Mouse (Mus musculus): Measurements from ENCODE around the gene Hmcn1. TPM values are rescaled to one million over a fixed set of nuclear protein-coding genes. Genes with fewer than 3 reads are reported as not detected.

The Hmcn1 gene
- polyA plus RNA-seq, 1 experiment from 2014 or later = 22.5 TPM

GRCm38 (mm10) chr1:150920276-150920675 is 73.0 kb downstream of the Hmcn1 start:
- WGBS = 57% methylated on average over 6 of the region's 6 CpGs

GRCm38 (mm10) chr1:150914936-150915335 is 78.3 kb downstream of the Hmcn1 start:
- Histone ChIP-seq H3K4me3 (replicated peaks) (no peak overlapping the region), H3K27ac (no peak overlapping the region), H3K9ac (no peak overlapping the region), H3K27me3 (no peaks in the 10 kb centered on the region), H3K9me3 (replicated peaks) (no peaks in the 10 kb centered on the region), H3K4me1 (peaks cover 7% of the 10 kb centered on the region), H3K4me2 (no peak overlapping the region), H3K36me3 (no peaks in the 10 kb centered on the region)
- 57% methylated on average over 2 of the region's 2 CpGs for WGBS
- no peak for ATAC-seq (replicated peaks; ENCODE audit: low FRiP score)

More at GRCm38 (mm10) chr1:150920276-150920675, 73.0 kb downstream of the Hmcn1 start:
- ATAC-seq (replicated peaks; ENCODE audit: low FRiP score) = no peak
- H3K9ac ChIP-seq = no peak overlapping the region
- H3K27ac ChIP-seq = no peak overlapping the region
- no peak overlapping the region for H3K4me2 ChIP-seq
- H3K9me3 ChIP-seq (replicated peaks) = no peaks in the 10 kb centered on the region
- no peak overlapping the region for H3K4me3 ChIP-seq (replicated peaks)
- H3K27me3 ChIP-seq = no peaks in the 10 kb centered on the region
- no peaks in the 10 kb centered on the region for H3K36me3 ChIP-seq
- peaks cover under 1% of the 10 kb centered on the region; the same call in 1 of the 2 replicates for H3K4me1 ChIP-seq

GRCm38 (mm10) chr1:150913586-150914136 is 79.6 kb downstream of the Hmcn1 start:
- no peaks in the 10 kb centered on the region for H3K27me3 ChIP-seq
- H3K4me3 ChIP-seq (replicated peaks) = no peak overlapping the region
- WGBS = 69% methylated on average over 5 of the region's 5 CpGs
- H3K9ac ChIP-seq = no peak overlapping the region
- no peaks in the 10 kb centered on the region for H3K36me3 ChIP-seq
- peaks cover 7% of the 10 kb centered on the region for H3K4me1 ChIP-seq
- ATAC-seq (replicated peaks; ENCODE audit: low FRiP score) = no peak
- H3K4me2 ChIP-seq = no peak overlapping the region
- H3K27ac ChIP-seq = no peak overlapping the region
- H3K9me3 ChIP-seq (replicated peaks) = no peaks in the 10 kb centered on the region

- Histone ChIP-seq H3K9me3 (replicated peaks) (no peaks in the 10 kb centered on the region), H3K27ac (no peak overlapping the region), H3K4me1 (peaks cover under 1% of the 10 kb centered on the region), H3K4me2 (no peak overlapping the region), H3K4me3 (replicated peaks) (no peak overlapping the region), H3K36me3 (no peaks in the 10 kb centered on the region), H3K27me3 (no peaks in the 10 kb centered on the region), H3K9ac (no peak overlapping the region)
- 77% methylated on average over 2 of the region's 2 CpGs for WGBS
- no peak for ATAC-seq (replicated peaks; ENCODE audit: low FRiP score)
Measured at GRCm38 (mm10) chr1:150909642-150910041, 83.6 kb downstream of the Hmcn1 start.

- WGBS = 46% methylated on average over 5 of the region's 5 CpGs
- peak overlapping the region; percentile 28; the same call in 1 of the 2 replicates for H3K27ac ChIP-seq
Measured at GRCm38 (mm10) chr1:150893677-150894188, 99.5 kb downstream of the Hmcn1 start.

GRCm38 (mm10) chr1:150890017-150890416 is 103.2 kb downstream of the Hmcn1 start:
- H3K36me3 ChIP-seq = no peaks in the 10 kb centered on the region
- H3K4me3 ChIP-seq (replicated peaks) = no peak overlapping the region
- no peaks in the 10 kb centered on the region for H3K27me3 ChIP-seq
- no peaks in the 10 kb centered on the region for H3K9me3 ChIP-seq (replicated peaks)
- H3K4me1 ChIP-seq = 0 out of 2 replicates have a peak, but pooled peaks cover 6% of the 10 kb centered on the region
- H3K27ac ChIP-seq = no peak overlapping the region
- no peak overlapping the region for H3K4me2 ChIP-seq
- no peak overlapping the region for H3K9ac ChIP-seq
- WGBS = 80% methylated on average over 4 of the region's 4 CpGs
- ATAC-seq (replicated peaks; ENCODE audit: low FRiP score) = no peak

More at GRCm38 (mm10) chr1:150893677-150894188, 99.5 kb downstream of the Hmcn1 start:
- no peaks in the 10 kb centered on the region for H3K27me3 ChIP-seq
- no peak for ATAC-seq (replicated peaks; ENCODE audit: low FRiP score)
- no peak overlapping the region for H3K9ac ChIP-seq
- no peak overlapping the region for H3K4me2 ChIP-seq
- no peaks in the 10 kb centered on the region for H3K36me3 ChIP-seq
- H3K9me3 ChIP-seq (replicated peaks) = no peaks in the 10 kb centered on the region
- H3K4me3 ChIP-seq (replicated peaks) = no peak overlapping the region
- H3K4me1 ChIP-seq = 0 out of 2 replicates have a peak, but pooled peaks cover 6% of the 10 kb centered on the region

GRCm38 (mm10) chr1:150886267-150886666 is 107.0 kb downstream of the Hmcn1 start:
- H3K4me2 ChIP-seq = no peak overlapping the region
- no peaks in the 10 kb centered on the region for H3K4me1 ChIP-seq
- H3K4me3 ChIP-seq (replicated peaks) = no peak overlapping the region
- WGBS = 80% methylated on average over 1 of the region's 1 CpGs
- H3K9ac ChIP-seq = no peak overlapping the region
- H3K27me3 ChIP-seq = no peaks in the 10 kb centered on the region
- no peak overlapping the region for H3K27ac ChIP-seq
- H3K36me3 ChIP-seq = no peaks in the 10 kb centered on the region
- ATAC-seq (replicated peaks; ENCODE audit: low FRiP score) = no peak
- H3K9me3 ChIP-seq (replicated peaks) = no peaks in the 10 kb centered on the region

GRCm38 (mm10) chr1:150878421-150878820 is 114.8 kb downstream of the Hmcn1 start:
- WGBS = 64% methylated on average over 7 of the region's 7 CpGs

GRCm38 (mm10) chr1:150877920-150878319 is 115.3 kb downstream of the Hmcn1 start:
- H3K4me1 ChIP-seq = peaks cover 15% of the 10 kb centered on the region
- no peak overlapping the region for H3K9ac ChIP-seq
- no peaks in the 10 kb centered on the region for H3K36me3 ChIP-seq
- H3K4me2 ChIP-seq = no peak overlapping the region
- H3K4me3 ChIP-seq (replicated peaks) = no peak overlapping the region
- H3K27me3 ChIP-seq = no peaks in the 10 kb centered on the region
- WGBS = 82% methylated on average over 4 of the region's 4 CpGs
- H3K9me3 ChIP-seq (replicated peaks) = no peaks in the 10 kb centered on the region
- ATAC-seq (replicated peaks; ENCODE audit: low FRiP score) = no peak
- no peak overlapping the region for H3K27ac ChIP-seq

More at GRCm38 (mm10) chr1:150878421-150878820, 114.8 kb downstream of the Hmcn1 start:
- H3K27me3 ChIP-seq = no peaks in the 10 kb centered on the region
- H3K36me3 ChIP-seq = no peaks in the 10 kb centered on the region
- H3K4me3 ChIP-seq (replicated peaks) = no peak overlapping the region
- H3K4me2 ChIP-seq = no peak overlapping the region
- H3K27ac ChIP-seq = no peak overlapping the region
- peaks cover 11% of the 10 kb centered on the region for H3K4me1 ChIP-seq
- no peak for ATAC-seq (replicated peaks; ENCODE audit: low FRiP score)
- H3K9me3 ChIP-seq (replicated peaks) = no peaks in the 10 kb centered on the region
- H3K9ac ChIP-seq = no peak overlapping the region

GRCm38 (mm10) chr1:150874025-150874424 is 119.2 kb downstream of the Hmcn1 start:
- no peak for ATAC-seq (replicated peaks; ENCODE audit: low FRiP score)
- no peak overlapping the region for H3K4me3 ChIP-seq (replicated peaks)
- no peaks in the 10 kb centered on the region for H3K27me3 ChIP-seq
- H3K9ac ChIP-seq = no peak overlapping the region
- H3K27ac ChIP-seq = 0 out of 2 replicates have a peak overlapping the region, but pooled peaks have one; percentile 81
- H3K4me1 ChIP-seq = peaks cover 15% of the 10 kb centered on the region
- no peaks in the 10 kb centered on the region for H3K36me3 ChIP-seq
- 76% methylated on average over 5 of the region's 5 CpGs for WGBS
- H3K9me3 ChIP-seq (replicated peaks) = no peaks in the 10 kb centered on the region
- H3K4me2 ChIP-seq = no peak overlapping the region

- 35% methylated on average over 6 of the region's 6 CpGs for WGBS
- peak overlapping the region; percentile 81 for H3K27ac ChIP-seq
- 0 out of 2 replicates have a peak, but pooled peaks have one; percentile 40 for ATAC-seq (replicated peaks; ENCODE audit: low FRiP score)
- no peak overlapping the region for H3K4me2 ChIP-seq
- no peaks in the 10 kb centered on the region for H3K9me3 ChIP-seq (replicated peaks)
- H3K36me3 ChIP-seq = no peaks in the 10 kb centered on the region
- peaks cover 15% of the 10 kb centered on the region for H3K4me1 ChIP-seq
- H3K4me3 ChIP-seq (replicated peaks) = no peak overlapping the region
- H3K9ac ChIP-seq = no peak overlapping the region
- H3K27me3 ChIP-seq = no peaks in the 10 kb centered on the region
Measured at GRCm38 (mm10) chr1:150873231-150873630, 120.0 kb downstream of the Hmcn1 start.

GRCm38 (mm10) chr1:150872105-150872504 is 121.1 kb downstream of the Hmcn1 start:
- peaks cover 15% of the 10 kb centered on the region for H3K4me1 ChIP-seq
- no peak overlapping the region for H3K4me3 ChIP-seq (replicated peaks)
- no peak overlapping the region for H3K27ac ChIP-seq
- WGBS = 68% methylated on average over 3 of the region's 3 CpGs
- no peak for ATAC-seq (replicated peaks; ENCODE audit: low FRiP score)
- H3K9me3 ChIP-seq (replicated peaks) = no peaks in the 10 kb centered on the region
- no peak overlapping the region for H3K4me2 ChIP-seq
- H3K27me3 ChIP-seq = no peaks in the 10 kb centered on the region
- no peaks in the 10 kb centered on the region for H3K36me3 ChIP-seq
- H3K9ac ChIP-seq = no peak overlapping the region

Data from kidney, embryonic 15.5 days (tissue).